Mouse (Mus musculus) G1E-ER4 (cell line): ENCODE data around the gene Atp9a. TPM values are rescaled to one million over a fixed set of nuclear protein-coding genes. Genes with fewer than 3 reads are reported as not detected.

Source experiments
- GATA1 ChIP-seq: IDR thresholded peaks from one replicate; pipeline ENCODE4 v1.8.0; 2012; ENCODE audit warnings: low read length, inconsistent platforms
- polyA plus RNA-seq: library from polyadenylated mRNA; stranded (reverse); fragments of >175 nt; gene quantifications from 2 replicates; pipeline ENCODE4 v1.2.3, GENCODE M21; 2012

Gene Atp9a
- polyA plus RNA-seq, 1 experiment: not detected

DNA sequence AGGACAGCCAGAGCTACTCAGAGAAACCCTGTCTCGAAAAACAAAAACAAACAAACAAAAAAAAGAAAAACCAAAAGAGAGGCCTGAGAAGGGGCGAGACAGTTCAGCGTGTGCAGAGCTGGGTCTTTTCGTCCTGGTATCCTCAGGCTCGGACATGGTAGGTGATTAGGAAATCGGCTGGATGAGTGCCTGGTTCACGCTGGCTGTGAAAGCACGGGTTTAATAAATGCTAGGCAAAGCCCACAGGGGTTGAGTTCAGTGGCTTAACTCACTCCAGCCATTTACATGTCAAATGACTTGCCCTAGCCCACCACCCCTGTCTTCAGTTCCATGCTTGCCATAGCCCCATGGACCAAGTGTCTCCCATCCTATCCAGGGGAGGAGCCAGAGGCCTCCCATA, 155.1 kb downstream of the Atp9a start:
- no peak for TF ChIP-seq GATA1

DNA sequence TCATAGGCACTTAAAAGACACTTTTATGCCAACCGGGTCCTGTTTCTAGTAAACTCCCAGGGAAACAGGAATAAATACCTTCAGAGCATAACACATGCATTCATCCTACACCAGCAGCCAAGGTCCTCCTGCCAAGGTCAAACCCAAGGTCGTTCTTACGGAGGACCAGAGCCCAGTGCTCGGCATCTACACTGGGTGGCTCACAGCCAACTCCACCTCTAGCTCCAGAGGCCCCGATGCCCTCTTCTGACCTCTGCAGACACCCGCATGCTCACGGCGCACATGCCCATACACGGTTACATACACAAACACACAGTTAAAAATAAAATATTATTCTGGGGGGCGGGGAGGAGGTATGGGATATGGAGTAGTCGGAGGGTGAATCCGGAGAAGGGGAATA, 155.7 kb downstream of the Atp9a start:
- no peak for TF ChIP-seq GATA1

GRCm38 (mm10) chr2:168584857-168585256, 157.4 kb downstream of the Atp9a start:
- no peak for TF ChIP-seq GATA1

Other genes with a start within 250 kb of the Atp9a start
- not detected in 2 replicates for gene Nfatc2, start 140.8 kb downstream of the Atp9a start, polyA plus RNA-seq
- gene Sall4, start 25.5 kb upstream of the Atp9a start, polyA plus RNA-seq: not detected in 2 replicates
- 119 TPM in 2 replicates for gene Zfp64, start 213.2 kb upstream of the Atp9a start, polyA plus RNA-seq